Mouse (Mus musculus): ENCODE data around the gene Serinc4. TPM values are rescaled to one million over a fixed set of nuclear protein-coding genes. Genes with fewer than 3 reads are reported as not detected.

Serinc4 gene
- polyA plus RNA-seq, 1 experiment from 2014 or later = 0.79 TPM

DNA sequence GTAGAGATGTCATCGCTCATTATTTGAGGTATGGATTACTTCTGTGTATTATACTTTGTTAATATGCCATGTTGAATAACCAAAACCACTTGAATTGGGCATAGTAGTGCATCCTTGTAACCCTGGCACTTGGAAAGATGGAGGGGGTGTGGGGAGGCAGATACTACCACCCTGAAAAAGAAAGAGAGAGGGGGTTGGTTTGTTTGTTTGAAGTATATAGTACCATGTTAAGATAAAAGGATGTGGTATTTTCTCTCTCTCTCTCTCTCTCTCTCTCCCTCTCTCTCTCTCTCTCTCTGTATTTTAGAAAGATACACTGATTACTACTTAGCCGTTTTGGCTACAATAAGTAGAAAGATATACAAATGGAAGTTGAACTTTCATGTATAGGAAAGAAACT is 30.7 kb downstream of the Serinc4 start:
- H3K4me1 ChIP-seq (ENCODE audit: control insufficient read depth, insufficient read depth, low read length) = no peaks in the 10 kb centered on the region
- no peaks in the 10 kb centered on the region for H3K9me3 ChIP-seq (replicated peaks; ENCODE audit: control insufficient read depth, low read length)
- ATAC-seq (replicated peaks; ENCODE audit: insufficient number of reproducible peaks, low FRiP score, low TSS enrichment, low read depth) (no peak), DNase-seq (ENCODE audit: low spot score) (no peak)
- WGBS = 98% methylated on average over 2 of the region's 2 CpGs
- no peak overlapping the region for H3K4me3 ChIP-seq (ENCODE audit: low read depth, low read length)
- no peak overlapping the region for H3K4me2 ChIP-seq (ENCODE audit: low read depth, low read length)
- no peak overlapping the region for H3K9ac ChIP-seq (replicated peaks; ENCODE audit: low read length)
- H3K36me3 ChIP-seq (replicated peaks; ENCODE audit: control insufficient read depth, insufficient read depth, low read depth, low read length) = peaks cover 8% of the 10 kb centered on the region
- no peaks in the 10 kb centered on the region for H3K27me3 ChIP-seq (ENCODE audit: control insufficient read depth, insufficient read depth, low read length)
- no peak overlapping the region for H3K27ac ChIP-seq (replicated peaks; ENCODE audit: low read depth, low read length)

DNA sequence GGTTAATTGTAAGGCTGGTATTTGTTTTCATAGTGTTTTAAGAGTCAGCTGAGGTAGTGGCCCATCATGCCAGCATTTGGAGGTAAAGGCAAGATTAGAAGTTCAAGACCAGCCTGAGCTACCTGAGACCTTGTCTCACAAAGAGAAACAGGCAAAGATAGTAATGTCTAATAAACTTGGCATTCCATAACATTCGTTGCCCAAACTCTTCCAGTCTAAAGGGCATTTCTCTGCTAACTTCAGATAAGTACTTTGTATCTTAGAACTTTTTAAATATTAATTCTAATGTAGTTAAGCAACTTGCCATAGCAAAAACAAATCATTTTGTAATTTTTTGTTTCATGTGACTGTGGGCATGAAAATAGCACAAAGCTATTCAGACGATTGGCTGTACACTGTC is 33.4 kb downstream of the Serinc4 start:
- H3K36me3 ChIP-seq (replicated peaks; ENCODE audit: control insufficient read depth, insufficient read depth, low read depth, low read length) = peaks cover 10% of the 10 kb centered on the region
- H3K27me3 ChIP-seq (ENCODE audit: control insufficient read depth, insufficient read depth, low read length) = no peaks in the 10 kb centered on the region
- no peaks in the 10 kb centered on the region for H3K4me1 ChIP-seq (ENCODE audit: control insufficient read depth, insufficient read depth, low read length)
- no peak for DNase-seq (ENCODE audit: low spot score)
- H3K9me3 ChIP-seq (replicated peaks; ENCODE audit: control insufficient read depth, low read length) = no peaks in the 10 kb centered on the region
- H3K4me3 ChIP-seq (ENCODE audit: low read depth, low read length) = no peak overlapping the region
- 89% methylated on average over 2 of the region's 2 CpGs for whole genome bisulfite sequencing
- ATAC-seq (replicated peaks; ENCODE audit: insufficient number of reproducible peaks, low FRiP score, low TSS enrichment, low read depth) = no peak
- H3K4me2 ChIP-seq (ENCODE audit: low read depth, low read length) = no peak overlapping the region
- no peak overlapping the region for H3K27ac ChIP-seq (replicated peaks; ENCODE audit: low read depth, low read length)
- no peak overlapping the region for H3K9ac ChIP-seq (replicated peaks; ENCODE audit: low read length)

DNA sequence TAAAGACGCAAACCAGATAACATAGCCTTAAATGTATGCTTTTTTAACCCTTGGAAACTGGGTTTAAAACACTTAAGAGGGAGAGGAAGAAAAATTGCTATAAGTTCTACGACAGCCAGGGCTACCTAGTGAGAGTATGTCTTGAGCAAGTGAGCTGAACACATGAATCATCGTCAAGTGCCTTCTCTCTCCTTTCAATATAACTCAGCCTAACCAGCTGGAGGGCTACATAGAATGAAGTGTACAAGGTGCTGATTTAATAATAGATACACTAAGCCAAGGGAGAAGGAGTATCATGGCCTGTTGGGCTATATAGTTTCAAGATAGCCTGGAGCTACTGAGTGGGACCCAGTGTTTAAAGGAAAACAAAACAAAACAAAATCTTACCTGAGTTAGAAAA is 38.1 kb downstream of the Serinc4 start:
- H3K27ac ChIP-seq (replicated peaks; ENCODE audit: low read depth, low read length) = no peak overlapping the region
- no peak overlapping the region for H3K4me3 ChIP-seq (ENCODE audit: low read depth, low read length)
- 87% methylated on average over 3 of the region's 3 CpGs for WGBS
- H3K4me2 ChIP-seq (ENCODE audit: low read depth, low read length) = no peak overlapping the region
- H3K9ac ChIP-seq (replicated peaks; ENCODE audit: low read length) = no peak overlapping the region
- H3K4me1 ChIP-seq (ENCODE audit: control insufficient read depth, insufficient read depth, low read length) = no peaks in the 10 kb centered on the region
- peaks cover 9% of the 10 kb centered on the region for H3K36me3 ChIP-seq (replicated peaks; ENCODE audit: control insufficient read depth, insufficient read depth, low read depth, low read length)
- ATAC-seq (replicated peaks; ENCODE audit: insufficient number of reproducible peaks, low FRiP score, low TSS enrichment, low read depth) (no peak), DNase-seq (ENCODE audit: low spot score) (no peak)
- H3K9me3 ChIP-seq (replicated peaks; ENCODE audit: control insufficient read depth, low read length) = no peaks in the 10 kb centered on the region
- no peaks in the 10 kb centered on the region for H3K27me3 ChIP-seq (ENCODE audit: control insufficient read depth, insufficient read depth, low read length)

DNA sequence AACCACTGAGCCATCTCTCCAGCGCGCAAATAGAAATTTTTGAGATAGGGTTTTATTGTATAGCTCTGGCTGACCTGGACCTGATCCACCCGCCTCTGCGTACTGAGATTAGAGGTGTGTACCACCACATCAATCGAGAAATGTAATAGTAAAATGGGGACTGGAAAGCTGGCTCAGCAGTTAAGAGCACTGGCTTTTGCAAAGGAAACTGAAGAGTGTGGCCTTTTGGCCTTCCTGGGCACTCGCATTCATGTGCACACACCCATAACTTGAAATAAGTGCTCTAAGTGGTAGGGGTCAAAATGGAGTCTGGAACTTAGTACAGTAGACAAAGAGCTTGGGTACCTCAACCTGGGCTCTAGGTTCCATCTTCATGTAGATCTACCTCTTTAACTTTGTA is 40.2 kb downstream of the Serinc4 start:
- H3K4me1 ChIP-seq (ENCODE audit: control insufficient read depth, insufficient read depth, low read length) = no peaks in the 10 kb centered on the region
- no peak overlapping the region for H3K27ac ChIP-seq (replicated peaks; ENCODE audit: low read depth, low read length)
- WGBS = 95% methylated on average over 6 of the region's 6 CpGs
- ATAC-seq (replicated peaks; ENCODE audit: insufficient number of reproducible peaks, low FRiP score, low TSS enrichment, low read depth) = no peak
- no peak overlapping the region for H3K4me2 ChIP-seq (ENCODE audit: low read depth, low read length)
- H3K9ac ChIP-seq (replicated peaks; ENCODE audit: low read length) = no peak overlapping the region
- no peaks in the 10 kb centered on the region for H3K9me3 ChIP-seq (replicated peaks; ENCODE audit: control insufficient read depth, low read length)
- no peaks in the 10 kb centered on the region for H3K27me3 ChIP-seq (ENCODE audit: control insufficient read depth, insufficient read depth, low read length)
- H3K4me3 ChIP-seq (ENCODE audit: low read depth, low read length) = no peak overlapping the region
- H3K36me3 ChIP-seq (replicated peaks; ENCODE audit: control insufficient read depth, insufficient read depth, low read depth, low read length) = peaks cover 7% of the 10 kb centered on the region
- no peak for DNase-seq (ENCODE audit: low spot score)

DNA sequence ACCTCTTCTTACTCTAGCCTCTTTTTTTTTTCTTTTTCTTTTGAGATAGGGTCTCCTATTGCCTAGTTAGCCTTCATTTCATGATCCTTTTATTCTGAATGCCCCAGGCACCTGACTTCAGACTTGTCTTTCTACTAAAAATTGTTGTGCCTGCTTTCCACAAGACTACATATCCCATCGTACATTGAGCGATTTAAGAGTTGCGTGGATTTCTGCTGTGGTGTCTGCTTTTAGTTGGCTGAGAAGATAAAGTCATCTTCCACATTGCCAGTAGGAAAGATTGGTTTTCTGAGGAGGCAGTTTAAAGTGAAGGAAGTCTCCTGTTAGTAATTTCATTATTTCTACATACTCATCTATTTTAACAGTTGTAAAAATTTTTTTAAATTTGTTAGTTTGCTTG is 41.0 kb downstream of the Serinc4 start:
- no peaks in the 10 kb centered on the region for H3K4me1 ChIP-seq (ENCODE audit: control insufficient read depth, insufficient read depth, low read length)
- H3K9ac ChIP-seq (replicated peaks; ENCODE audit: low read length) = no peak overlapping the region
- DNase-seq (ENCODE audit: low spot score) (no peak), ATAC-seq (replicated peaks; ENCODE audit: insufficient number of reproducible peaks, low FRiP score, low TSS enrichment, low read depth) (no peak)
- H3K27ac ChIP-seq (replicated peaks; ENCODE audit: low read depth, low read length) = no peak overlapping the region
- no peaks in the 10 kb centered on the region for H3K27me3 ChIP-seq (ENCODE audit: control insufficient read depth, insufficient read depth, low read length)
- H3K4me2 ChIP-seq (ENCODE audit: low read depth, low read length) = peak overlapping the region; percentile 57
- 87% methylated on average over 3 of the region's 3 CpGs for WGBS
- no peaks in the 10 kb centered on the region for H3K9me3 ChIP-seq (replicated peaks; ENCODE audit: control insufficient read depth, low read length)
- H3K36me3 ChIP-seq (replicated peaks; ENCODE audit: control insufficient read depth, insufficient read depth, low read depth, low read length) = peaks cover 7% of the 10 kb centered on the region
- peak overlapping the region; percentile 99 for H3K4me3 ChIP-seq (ENCODE audit: low read depth, low read length)

DNA sequence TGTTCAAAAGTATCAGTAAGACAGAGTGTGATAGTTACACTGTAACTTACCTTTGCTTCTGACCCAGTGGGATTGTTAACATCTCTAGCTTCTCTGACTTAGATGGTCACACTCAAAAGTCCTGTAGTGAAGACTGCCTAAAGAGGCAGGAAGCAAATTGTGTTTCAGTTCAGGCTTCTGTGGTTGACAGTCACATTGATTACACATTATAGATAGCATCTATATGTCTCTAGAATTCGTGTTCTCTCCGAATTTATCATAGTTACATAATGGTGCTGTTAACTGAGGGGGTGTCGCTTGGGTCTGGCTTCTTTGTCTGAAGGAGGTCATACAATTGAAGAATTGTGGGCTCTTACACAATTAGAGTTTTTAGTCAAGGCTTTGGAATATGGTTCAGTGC is 41.5 kb downstream of the Serinc4 start:
- no peak for ATAC-seq (replicated peaks; ENCODE audit: insufficient number of reproducible peaks, low FRiP score, low TSS enrichment, low read depth)
- peak overlapping the region; percentile 99 for H3K4me3 ChIP-seq (ENCODE audit: low read depth, low read length)
- H3K9ac ChIP-seq (replicated peaks; ENCODE audit: low read length) = peak overlapping the region; percentile 40
- H3K4me2 ChIP-seq (ENCODE audit: low read depth, low read length) = peak overlapping the region; percentile 57
- H3K27ac ChIP-seq (replicated peaks; ENCODE audit: low read depth, low read length) = no peak overlapping the region
- no peaks in the 10 kb centered on the region for H3K27me3 ChIP-seq (ENCODE audit: control insufficient read depth, insufficient read depth, low read length)
- DNase-seq (ENCODE audit: low spot score) = no peak
- H3K9me3 ChIP-seq (replicated peaks; ENCODE audit: control insufficient read depth, low read length) = no peaks in the 10 kb centered on the region
- 62% methylated on average over 3 of the region's 3 CpGs for WGBS
- H3K4me1 ChIP-seq (ENCODE audit: control insufficient read depth, insufficient read depth, low read length) = no peaks in the 10 kb centered on the region
- peaks cover 7% of the 10 kb centered on the region for H3K36me3 ChIP-seq (replicated peaks; ENCODE audit: control insufficient read depth, insufficient read depth, low read depth, low read length)

DNA sequence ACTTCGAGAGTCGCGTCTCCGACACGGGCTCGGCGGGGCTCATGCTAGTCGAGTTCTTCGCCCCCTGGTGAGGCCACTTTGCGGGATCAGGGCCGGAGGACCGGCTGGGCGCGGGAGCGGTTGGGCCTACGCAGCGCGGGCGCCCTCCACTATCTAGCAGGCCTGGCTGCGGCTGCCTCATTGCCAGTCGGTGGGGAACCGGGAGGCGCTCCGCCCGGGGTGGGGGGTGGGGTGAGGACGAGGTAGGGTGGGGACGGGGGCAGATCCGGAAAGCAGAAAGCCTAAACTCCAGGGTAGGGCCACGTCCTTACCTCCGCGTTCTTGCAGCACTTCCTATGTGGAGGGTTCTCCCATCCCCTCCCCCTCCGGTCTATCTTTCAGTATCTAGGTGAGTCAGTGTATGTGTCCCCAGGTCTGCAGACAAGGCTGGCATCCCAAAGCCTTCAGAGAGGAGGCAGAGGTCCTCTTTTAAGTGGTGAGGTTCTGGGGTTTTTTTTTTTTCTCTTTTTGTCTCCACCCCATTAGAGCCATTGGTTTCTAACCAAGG is 42.4 kb downstream of the Serinc4 start:
- DNase-seq (ENCODE audit: low spot score) (peak; percentile 51), ATAC-seq (replicated peaks; ENCODE audit: insufficient number of reproducible peaks, low FRiP score, low TSS enrichment, low read depth) (peak; percentile 22)
- H3K4me1 ChIP-seq (ENCODE audit: control insufficient read depth, insufficient read depth, low read length) = no peaks in the 10 kb centered on the region
- peak overlapping the region; percentile 98 for H3K9ac ChIP-seq (replicated peaks; ENCODE audit: low read length)
- H3K9me3 ChIP-seq (replicated peaks; ENCODE audit: control insufficient read depth, low read length) = no peaks in the 10 kb centered on the region
- H3K27ac ChIP-seq (replicated peaks; ENCODE audit: low read depth, low read length) = peak overlapping the region; percentile 97
- peak overlapping the region; percentile 57 for H3K4me2 ChIP-seq (ENCODE audit: low read depth, low read length)
- no peaks in the 10 kb centered on the region for H3K27me3 ChIP-seq (ENCODE audit: control insufficient read depth, insufficient read depth, low read length)
- under 1% methylated on average over 26 of the region's 32 CpGs for WGBS
- peaks cover 7% of the 10 kb centered on the region for H3K36me3 ChIP-seq (replicated peaks; ENCODE audit: control insufficient read depth, insufficient read depth, low read depth, low read length)
- H3K4me3 ChIP-seq (ENCODE audit: low read depth, low read length) = peak overlapping the region; percentile 99

DNA sequence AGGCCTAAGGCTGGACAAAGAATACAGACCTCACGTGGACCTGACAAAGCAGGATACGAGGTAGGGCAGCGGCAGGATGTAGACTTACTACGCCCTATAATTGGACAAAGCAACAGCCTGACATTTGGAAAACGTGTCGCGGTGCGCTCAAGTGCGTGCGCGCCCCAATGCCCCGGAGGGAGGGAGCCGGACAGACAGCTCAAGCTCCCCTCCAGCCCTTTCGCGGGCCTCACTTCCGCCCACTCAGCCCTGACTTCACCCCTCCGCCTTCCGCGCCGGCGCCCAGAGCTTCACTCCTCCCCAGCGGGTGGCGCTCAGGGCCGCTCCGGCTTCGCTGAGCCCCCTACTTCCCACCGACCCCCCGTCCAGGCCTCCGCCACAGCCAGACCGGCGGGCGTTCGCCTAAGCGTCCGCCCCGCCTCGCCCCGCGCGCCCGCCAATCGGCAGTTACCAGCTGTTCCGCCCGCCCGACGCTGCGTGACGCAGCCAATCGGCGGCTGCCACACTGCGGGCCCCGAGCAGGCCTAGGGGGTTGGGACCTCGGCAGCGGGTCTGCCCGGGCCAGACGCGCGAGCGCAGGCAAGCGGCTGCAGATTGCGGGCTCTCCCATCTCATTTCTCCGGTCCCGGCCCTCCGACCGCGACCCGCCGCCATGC is 43.1 kb downstream of the Serinc4 start, which contains the start of the genes Pdia3 and Catsper2:
TSS of gene Pdia3 (plus strand) at position 389 of the 656 bp plus-strand sequence.
TSS of gene Catsper2 (minus strand) at position 406 of the 656 bp plus-strand sequence.
- peak within 1 kb of the TSS; percentile 97 for H3K27ac ChIP-seq (replicated peaks; ENCODE audit: low read depth, low read length)
- peaks cover 7% of the 10 kb centered on the region; the same call in 1 of the 2 replicates for H3K36me3 ChIP-seq (replicated peaks; ENCODE audit: control insufficient read depth, insufficient read depth, low read depth, low read length)
- H3K9me3 ChIP-seq (replicated peaks; ENCODE audit: control insufficient read depth, low read length) = no peaks in the 10 kb centered on the region
- peak within 1 kb of the TSS; percentile 99 for H3K4me3 ChIP-seq (ENCODE audit: low read depth, low read length)
- ATAC-seq (replicated peaks; ENCODE audit: insufficient number of reproducible peaks, low FRiP score, low TSS enrichment, low read depth) = peak; percentile 99
- peak; percentile 98 for DNase-seq (ENCODE audit: low spot score)
- H3K4me2 ChIP-seq (ENCODE audit: low read depth, low read length) = peak within 1 kb of the TSS; percentile 61
- under 1% methylated on average over 62 of the region's 68 CpGs for WGBS
- H3K4me1 ChIP-seq (ENCODE audit: control insufficient read depth, insufficient read depth, low read length) = no peaks in the 10 kb centered on the region
- H3K9ac ChIP-seq (replicated peaks; ENCODE audit: low read length) = peak within 1 kb of the TSS; percentile 98
- no peaks in the 10 kb centered on the region for H3K27me3 ChIP-seq (ENCODE audit: control insufficient read depth, insufficient read depth, low read length)

Data from embryonic facial prominence, embryonic 11.5 days (tissue).